Mouse (Mus musculus) brain, embryonic 14.5 days (tissue): ENCODE data around the gene D130052B06Rik. TPM values are rescaled to one million over a fixed set of nuclear protein-coding genes. Genes with fewer than 3 reads are reported as not detected.
A peak's percentile ranks its signal among the peaks of the same experiment; 100 is the strongest.

ENCODE experiments used
- DNase-seq: peaks from one replicate; pipeline ENCODE4 v3.0.0-alpha.2; 2011; ENCODE audit warnings: low read depth
- CTCF ChIP-seq: fragments of 200-500 bp; IDR thresholded peaks from 2 replicates; pipeline ENCODE4 v1.5.1; 2012; ENCODE audit warnings: inconsistent platforms, mild to moderate bottlenecking, moderate library complexity, borderline replicate concordance; ENCODE audit not compliant: insufficient read depth, insufficient read length; ENCODE audit errors: extremely low read depth
- POLR2A ChIP-seq: fragments of 200-500 bp; IDR thresholded peaks from 2 replicates; pipeline ENCODE4 v1.6.1; 2012; ENCODE audit warnings: mild to moderate bottlenecking, inconsistent platforms, borderline replicate concordance; ENCODE audit not compliant: poor library complexity, insufficient read depth, insufficient read length, severe bottlenecking; ENCODE audit errors: extremely low read depth
- polyA plus RNA-seq: library from polyadenylated mRNA; depleted of rRNA; stranded (reverse); fragments of >200 nt; gene quantifications from 2 replicates; pipeline ENCODE4 v1.2.3, GENCODE M21; 2012; rRNA removed

Gene D130052B06Rik
- polyA plus RNA-seq = 0.07 TPM in 1 of 2 replicates, not detected in the other

- TF ChIP-seq CTCF (no peak), POLR2A (no peak)
- DNase-seq = no peak
Observed at GRCm38 (mm10) chr11:33598986-33599385, at the start of gene D130052B06Rik. Gene D130052B06Rik (plus strand): TSS chr11:33599302.

GRCm38 (mm10) chr11:33550861-33551560, 48.1 kb upstream of the D130052B06Rik start:
- no peak for DNase-seq

GRCm38 (mm10) chr11:33554123-33554522, 45.0 kb upstream of the D130052B06Rik start:
- no peak for TF ChIP-seq POLR2A
- TF ChIP-seq CTCF = peak; percentile 34; the same call in 1 of the 2 replicates
- peak; percentile 31 for DNase-seq

More at GRCm38 (mm10) chr11:33550861-33551560, 48.1 kb upstream of the D130052B06Rik start:
- TF ChIP-seq CTCF (no peak), POLR2A (no peak)

GRCm38 (mm10) chr11:33563921-33564320, 35.2 kb upstream of the D130052B06Rik start:
- TF ChIP-seq CTCF (no peak), POLR2A (no peak)
- DNase-seq = no peak

- TF ChIP-seq POLR2A (no peak), CTCF (peak; percentile 33; the same call in 1 of the 2 replicates)
- DNase-seq = peak; percentile 36
Observed at GRCm38 (mm10) chr11:33570413-33570812, 28.7 kb upstream of the D130052B06Rik start.

GRCm38 (mm10) chr11:33574944-33575343, 24.2 kb upstream of the D130052B06Rik start:
- no peak for TF ChIP-seq POLR2A
- no peak for TF ChIP-seq CTCF

GRCm38 (mm10) chr11:33578859-33579258, 20.2 kb upstream of the D130052B06Rik start, which contains the start of gene Gabrp:
Gene Gabrp (minus strand): TSS chr11:33578959.
- TF ChIP-seq CTCF (no peak), POLR2A (no peak)
- DNase-seq = no peak

More at GRCm38 (mm10) chr11:33574944-33575343, 24.2 kb upstream of the D130052B06Rik start:
- no peak for DNase-seq

GRCm38 (mm10) chr11:33579621-33580020, 19.5 kb upstream of the D130052B06Rik start:
- no peak for TF ChIP-seq CTCF
- TF ChIP-seq POLR2A = no peak
- no peak for DNase-seq

GRCm38 (mm10) chr11:33586614-33587013, 12.5 kb upstream of the D130052B06Rik start:
- TF ChIP-seq CTCF (no peak), POLR2A (no peak)
- DNase-seq = no peak

GRCm38 (mm10) chr11:33590771-33591170, 8.3 kb upstream of the D130052B06Rik start:
- TF ChIP-seq CTCF = no peak
- no peak for TF ChIP-seq POLR2A
- DNase-seq = no peak

GRCm38 (mm10) chr11:33592826-33593225, 6.3 kb upstream of the D130052B06Rik start:
- no peak for TF ChIP-seq POLR2A
- TF ChIP-seq CTCF = no peak
- DNase-seq = no peak

GRCm38 (mm10) chr11:33596655-33597054, 2.4 kb upstream of the D130052B06Rik start:
- DNase-seq = peak; percentile 57
- TF ChIP-seq POLR2A (no peak), CTCF (no peak)
